Mouse (Mus musculus): ENCODE data around the gene Shf. TPM values are rescaled to one million over a fixed set of nuclear protein-coding genes. Genes with fewer than 3 reads are reported as not detected.

The Shf gene
- polyA plus RNA-seq, 1 experiment from 2014 or later = 1.2 TPM

DNA sequence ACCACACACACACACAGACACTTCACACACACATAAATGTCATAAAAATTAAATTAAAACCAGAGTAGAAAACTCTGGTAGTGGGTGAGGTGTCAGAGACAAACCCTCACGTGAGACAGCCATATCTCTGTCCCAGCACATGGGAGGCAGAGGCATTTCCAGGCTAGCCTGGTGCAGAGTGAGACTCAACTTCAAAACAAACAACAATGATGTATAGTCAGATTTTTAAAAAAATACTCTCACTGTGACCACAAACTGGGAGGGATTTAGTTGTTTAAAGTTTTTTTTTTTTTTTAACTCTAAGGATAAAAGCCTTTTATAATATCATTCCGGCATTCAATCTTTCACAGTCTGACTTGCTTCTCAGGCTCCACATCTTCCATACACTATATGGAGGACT is 43.6 kb downstream of the Shf start:
- DNase-seq (no peak), ATAC-seq (no peak)
- Histone ChIP-seq H3K36me3 (replicated peaks; ENCODE audit: insufficient read depth, low read length) (no peaks in the 10 kb centered on the region), H3K27ac (ENCODE audit: low read depth) (no peak overlapping the region), H3K9ac (replicated peaks) (no peak overlapping the region), H3K4me3 (ENCODE audit: low read depth, low read length) (no peak overlapping the region), H3K9me3 (ENCODE audit: low read length) (no peaks in the 10 kb centered on the region), H3K4me1 (ENCODE audit: insufficient read depth) (peaks cover 7% of the 10 kb centered on the region; the same call in 1 of the 2 replicates), H3K27me3 (ENCODE audit: insufficient read depth, low read length) (no peaks in the 10 kb centered on the region), H3K4me2 (ENCODE audit: low read depth, low read length) (no peak overlapping the region)
- 61% methylated on average over 2 of the region's 2 CpGs for WGBS (ENCODE audit: insufficient replicate concordance)
- no peak for TF ChIP-seq CTCF (IDR thresholded peaks at IDR 0.05; ENCODE audit: low read depth)
- TF ChIP-seq EP300 (IDR thresholded peaks at IDR 0.05; ENCODE audit: low read depth) = no peak

DNA sequence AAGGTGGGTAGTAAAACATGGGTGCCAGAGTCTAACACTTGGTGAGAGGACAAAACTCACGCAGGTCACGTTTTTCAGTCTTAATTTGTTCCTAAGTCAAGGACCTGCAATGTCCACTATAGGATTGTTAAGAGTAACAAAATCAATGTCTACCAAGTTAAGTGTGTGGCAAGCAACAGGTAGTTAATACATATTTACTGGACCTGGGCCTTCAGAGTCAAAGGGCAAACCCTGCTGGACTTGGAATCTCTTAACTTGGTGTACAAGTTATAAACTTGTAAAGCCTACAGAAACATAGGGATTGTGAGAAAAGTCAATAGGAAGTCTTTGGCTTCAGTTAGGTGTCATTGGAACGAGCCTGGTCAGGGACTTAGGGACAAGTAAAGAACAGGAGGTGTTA is 44.4 kb downstream of the Shf start:
- Histone ChIP-seq H3K4me2 (ENCODE audit: low read depth, low read length) (no peak overlapping the region), H3K27me3 (ENCODE audit: insufficient read depth, low read length) (no peaks in the 10 kb centered on the region), H3K36me3 (replicated peaks; ENCODE audit: insufficient read depth, low read length) (no peaks in the 10 kb centered on the region), H3K27ac (ENCODE audit: low read depth) (no peak overlapping the region), H3K9ac (replicated peaks) (no peak overlapping the region), H3K4me3 (ENCODE audit: low read depth, low read length) (no peak overlapping the region), H3K4me1 (ENCODE audit: insufficient read depth) (peaks cover 7% of the 10 kb centered on the region; the same call in 1 of the 2 replicates), H3K9me3 (ENCODE audit: low read length) (no peaks in the 10 kb centered on the region)
- ATAC-seq = no peak
- no peak for DNase-seq
- TF ChIP-seq EP300 (IDR thresholded peaks at IDR 0.05; ENCODE audit: low read depth) (no peak), CTCF (IDR thresholded peaks at IDR 0.05; ENCODE audit: low read depth) (no peak)
- 68% methylated on average over 3 of the region's 3 CpGs for WGBS (ENCODE audit: insufficient replicate concordance)

DNA sequence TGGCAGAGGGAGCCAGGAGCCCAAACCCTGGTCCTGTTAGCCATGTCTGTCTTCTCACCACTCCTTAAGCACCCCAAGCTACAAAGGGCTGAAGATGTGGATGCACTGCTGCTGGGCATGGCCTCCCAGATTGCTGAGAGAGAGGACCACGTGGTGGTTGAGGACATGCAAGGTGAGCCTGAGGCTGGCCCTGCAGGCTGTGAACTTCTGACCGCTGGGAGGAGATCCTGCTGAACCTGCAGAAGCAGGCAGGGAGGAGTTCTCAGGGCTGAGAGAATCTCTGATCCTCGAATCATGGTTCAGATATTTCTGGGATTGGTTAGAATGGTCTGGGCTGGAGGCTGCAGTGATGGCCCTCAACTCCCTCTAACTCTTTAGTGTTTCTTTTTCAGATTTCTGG is 45.0 kb downstream of the Shf start:
- TF ChIP-seq EP300 (IDR thresholded peaks at IDR 0.05; ENCODE audit: low read depth) (no peak), CTCF (IDR thresholded peaks at IDR 0.05; ENCODE audit: low read depth) (no peak)
- Histone ChIP-seq H3K27me3 (ENCODE audit: insufficient read depth, low read length) (no peaks in the 10 kb centered on the region), H3K4me2 (ENCODE audit: low read depth, low read length) (no peak overlapping the region), H3K4me1 (ENCODE audit: insufficient read depth) (peaks cover 7% of the 10 kb centered on the region; the same call in 1 of the 2 replicates), H3K9ac (replicated peaks) (no peak overlapping the region), H3K9me3 (ENCODE audit: low read length) (no peaks in the 10 kb centered on the region), H3K36me3 (replicated peaks; ENCODE audit: insufficient read depth, low read length) (no peaks in the 10 kb centered on the region), H3K4me3 (ENCODE audit: low read depth, low read length) (no peak overlapping the region), H3K27ac (ENCODE audit: low read depth) (no peak overlapping the region)
- WGBS (ENCODE audit: insufficient replicate concordance) = 50% methylated on average over 3 of the region's 3 CpGs
- DNase-seq = no peak
- ATAC-seq = no peak

GRCm38 (mm10) chr2:122317384-122317783 is 51.6 kb downstream of the Shf start:
- Histone ChIP-seq H3K27me3 (ENCODE audit: insufficient read depth, low read length) (peaks cover 39% of the 10 kb centered on the region), H3K4me2 (ENCODE audit: low read depth, low read length) (no peak overlapping the region), H3K4me1 (ENCODE audit: insufficient read depth) (peaks cover 8% of the 10 kb centered on the region), H3K9me3 (ENCODE audit: low read length) (no peaks in the 10 kb centered on the region), H3K36me3 (replicated peaks; ENCODE audit: insufficient read depth, low read length) (no peaks in the 10 kb centered on the region), H3K9ac (replicated peaks) (no peak overlapping the region), H3K27ac (ENCODE audit: low read depth) (no peak overlapping the region), H3K4me3 (ENCODE audit: low read depth, low read length) (no peak overlapping the region)
- 60% methylated on average over 4 of the region's 4 CpGs for WGBS (ENCODE audit: insufficient replicate concordance)
- no peak for TF ChIP-seq EP300 (IDR thresholded peaks at IDR 0.05; ENCODE audit: low read depth)
- TF ChIP-seq CTCF (IDR thresholded peaks at IDR 0.05; ENCODE audit: low read depth) = no peak
- ATAC-seq (no peak), DNase-seq (no peak)

- DNase-seq (no peak), ATAC-seq (no peak)
- H3K36me3 ChIP-seq (replicated peaks; ENCODE audit: insufficient read depth, low read length) = no peaks in the 10 kb centered on the region
- no peak within 1 kb of the TSS for H3K4me2 ChIP-seq (ENCODE audit: low read depth, low read length)
- peaks cover 8% of the 10 kb centered on the region for H3K4me1 ChIP-seq (ENCODE audit: insufficient read depth)
- H3K27me3 ChIP-seq (ENCODE audit: insufficient read depth, low read length) = peaks cover 51% of the 10 kb centered on the region
- H3K4me3 ChIP-seq (ENCODE audit: low read depth, low read length) = no peak within 1 kb of the TSS
- no peak for TF ChIP-seq EP300 (IDR thresholded peaks at IDR 0.05; ENCODE audit: low read depth)
- no peak for TF ChIP-seq CTCF (IDR thresholded peaks at IDR 0.05; ENCODE audit: low read depth)
- 76% methylated on average over 7 of the region's 7 CpGs for WGBS (ENCODE audit: insufficient replicate concordance)
- no peaks in the 10 kb centered on the region for H3K9me3 ChIP-seq (ENCODE audit: low read length)
- H3K9ac ChIP-seq (replicated peaks) = no peak within 1 kb of the TSS
- H3K27ac ChIP-seq (ENCODE audit: low read depth) = no peak within 1 kb of the TSS
These were observed 53.6 kb downstream of the Shf start, which contains the start of gene Duox1 for GRCm38 (mm10) chr2:122315372-122315771. Gene Duox1 (plus strand): TSS chr2:122315672.

- H3K4me1 ChIP-seq (ENCODE audit: insufficient read depth) = peaks cover 8% of the 10 kb centered on the region
- H3K27me3 ChIP-seq (ENCODE audit: insufficient read depth, low read length) = peaks cover 59% of the 10 kb centered on the region
- H3K4me2 ChIP-seq (ENCODE audit: low read depth, low read length) = peak within 1 kb of the TSS; percentile 53
- H3K9me3 ChIP-seq (ENCODE audit: low read length) = no peaks in the 10 kb centered on the region
- H3K27ac ChIP-seq (ENCODE audit: low read depth) = no peak within 1 kb of the TSS
- 0 out of 2 replicates have a peak, but pooled peaks have one; percentile 21 for ATAC-seq
- TF ChIP-seq EP300 (IDR thresholded peaks at IDR 0.05; ENCODE audit: low read depth) = no peak
- no peak for TF ChIP-seq CTCF (IDR thresholded peaks at IDR 0.05; ENCODE audit: low read depth)
- peak within 1 kb of the TSS; percentile 17 for H3K4me3 ChIP-seq (ENCODE audit: low read depth, low read length)
- H3K36me3 ChIP-seq (replicated peaks; ENCODE audit: insufficient read depth, low read length) = no peaks in the 10 kb centered on the region
- no peak within 1 kb of the TSS for H3K9ac ChIP-seq (replicated peaks)
- no peak for DNase-seq
- 5% methylated on average over 24 of the region's 24 CpGs for WGBS (ENCODE audit: insufficient replicate concordance)
These were observed 55.4 kb downstream of the Shf start, which contains the start of gene Duoxa1 for GRCm38 (mm10) chr2:122313536-122313935. Gene Duoxa1 (minus strand): TSS chr2:122313730.
